Mouse (Mus musculus): Measurements from ENCODE around the gene Slc50a1. TPM values are rescaled to one million over a fixed set of nuclear protein-coding genes. Genes with fewer than 3 reads are reported as not detected.

Gene Slc50a1
- total and polyA plus RNA-seq, 3 experiments, result 41.8 to 56.0 (median 50.9) TPM

DNA sequence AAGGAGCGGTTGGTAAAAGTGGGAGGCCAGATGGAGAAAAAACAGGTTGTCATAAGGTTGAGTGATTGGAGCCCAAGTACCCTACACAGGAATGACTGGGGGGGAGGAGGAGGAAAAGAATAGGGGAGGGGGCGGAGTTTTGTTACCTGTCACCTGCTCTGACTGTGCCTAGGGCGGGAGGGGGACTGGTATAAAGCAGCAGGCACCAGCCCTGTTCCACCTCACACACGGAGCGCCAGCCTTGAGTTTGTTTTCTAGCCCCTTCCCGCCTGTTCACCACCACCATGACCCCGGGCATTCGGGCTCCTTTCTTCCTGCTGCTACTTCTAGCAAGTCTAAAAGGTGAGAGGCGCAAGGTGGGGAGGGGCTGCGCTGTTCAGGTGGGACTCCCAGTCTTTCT lies 41.5 kb downstream of the Slc50a1 start, which contains the start of gene Muc1:
Gene Muc1, plus strand, starts transcription at position 222 of the 400 bp plus-strand sequence.
- Histone ChIP-seq H3K4me3 (replicated peaks in 1 of 3; ENCODE audit: low read depth in 2 of 3, low read length in 2 of 3, poor library complexity in 1 of 3) (peak within 1 kb of the TSS in 1 of 3 experiments; percentile 43), H3K27me3 (replicated peaks) (no peaks in the 10 kb centered on the region), H3K36me3 (replicated peaks in 1 of 2; ENCODE audit: control insufficient read depth in 1 of 2, insufficient read depth in 1 of 2, low read length in 1 of 2) (peaks cover 0 to 13% of the 10 kb centered on the region in 2 experiments), H3K4me1 (ENCODE audit: control insufficient read depth in 1 of 2, insufficient read depth in 2 of 2) (peaks cover 19 to 47% of the 10 kb centered on the region in 2 experiments), H3K9ac (ENCODE audit: insufficient read depth, low read depth) (peak within 1 kb of the TSS; percentile 64), H3K4me2 (ENCODE audit: insufficient read depth, low read depth, poor library complexity, severe bottlenecking) (peak within 1 kb of the TSS; percentile 54), H3K27ac (ENCODE audit: insufficient read depth, low read depth) (no peak within 1 kb of the TSS), H3K79me2 (replicated peaks; ENCODE audit: control insufficient read depth, extremely low read depth, insufficient read depth, poor library complexity, severe bottlenecking) (no peaks in the 10 kb centered on the region), H3K9me3 (replicated peaks; ENCODE audit: low read length) (no peaks in the 10 kb centered on the region)
- dilution Hi-C loops (cut with MboI; ENCODE audit: extremely low pct_ligation_motif_present, extremely low pct_unique_long_range_greater_than_20kb, low sequenced_read_pairs), result no loop called here
- in situ Hi-C loops (cut with MboI; ENCODE audit: low pct_ligation_motif_present, low pct_unique_long_range_greater_than_20kb, low sequenced_read_pairs), result no loop called here
- no peak for TF ChIP-seq MEF2A (IDR thresholded peaks at IDR 0.05; ENCODE audit: borderline replicate concordance, low read depth, low read length)
- TF ChIP-seq RAD21 (IDR thresholded peaks at IDR 0.05; ENCODE audit: low read depth, low read length), result no peak
- TF ChIP-seq CHD1 (IDR thresholded peaks at IDR 0.05; ENCODE audit: low read depth, low read length), result no peak
- TF ChIP-seq ZKSCAN1 (IDR thresholded peaks at IDR 0.05; ENCODE audit: borderline replicate concordance, low read depth, low read length), result no peak
- TF ChIP-seq ETS1 (conservative IDR thresholded peaks at IDR 0.05; ENCODE audit: low read depth, low read length), result no peak
- TF ChIP-seq MAX (IDR thresholded peaks at IDR 0.05; ENCODE audit: low read length), result no peak
- no peak for TF ChIP-seq MYC (IDR thresholded peaks at IDR 0.05; ENCODE audit: low read depth, low read length)
- TF ChIP-seq E2F4 (IDR thresholded peaks at IDR 0.05; ENCODE audit: insufficient replicate concordance, low read depth, low read length), result no peak
- no peak for TF ChIP-seq BHLHE40 (IDR thresholded peaks at IDR 0.05; ENCODE audit: low read depth, low read length)
- TF ChIP-seq EP300 (IDR thresholded peaks at IDR 0.05; ENCODE audit: low read length), result no peak
- no peak for TF ChIP-seq CHD2 (IDR thresholded peaks at IDR 0.05; ENCODE audit: low read length)
- no peak for TF ChIP-seq RCOR1 (conservative IDR thresholded peaks at IDR 0.05; ENCODE audit: low read depth, low read length)
- TF ChIP-seq PAX5 (IDR thresholded peaks at IDR 0.05; ENCODE audit: low read length), result no peak
- TF ChIP-seq TCF12 (IDR thresholded peaks at IDR 0.05; ENCODE audit: low read depth, low read length), result no peak
- no peak for TF ChIP-seq USF2 (conservative IDR thresholded peaks at IDR 0.05; ENCODE audit: low read depth, low read length)
- no peak for TF ChIP-seq TBP (conservative IDR thresholded peaks at IDR 0.05; ENCODE audit: low read depth, low read length)
- no peak for TF ChIP-seq MXI1 (IDR thresholded peaks at IDR 0.05; ENCODE audit: low read depth, low read length)
- DNase-seq (ENCODE audit: extremely low read depth), result no peak

DNA sequence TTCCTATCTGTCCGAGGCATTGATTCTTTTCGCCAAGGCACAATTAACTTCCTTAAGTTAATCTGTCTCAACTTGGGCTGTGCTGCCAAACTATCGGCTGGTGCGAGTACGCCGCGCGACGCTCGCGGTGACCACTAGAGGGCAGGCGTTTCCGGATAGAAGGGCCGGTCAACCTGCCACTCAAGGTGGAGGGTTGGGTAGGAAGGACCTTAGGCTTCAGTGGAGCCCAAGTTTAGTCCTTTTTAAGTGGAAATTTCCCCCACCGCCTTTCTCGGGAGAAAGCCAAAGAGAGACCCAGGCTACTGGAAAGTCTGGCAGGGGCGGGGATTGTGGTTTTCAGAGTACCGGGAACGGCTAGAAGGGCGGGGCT lies 42.2 kb downstream of the Slc50a1 start:
- DNase-seq (ENCODE audit: extremely low read depth), result peak; percentile 77
- H3K9ac ChIP-seq (ENCODE audit: insufficient read depth, low read depth), result peak overlapping the region; percentile 64
- peaks cover 0 to 18% of the 10 kb centered on the region in 2 experiments for H3K36me3 ChIP-seq (replicated peaks in 1 of 2; ENCODE audit: control insufficient read depth in 1 of 2, insufficient read depth in 1 of 2, low read length in 1 of 2)
- H3K4me3 ChIP-seq (replicated peaks in 1 of 3; ENCODE audit: low read depth in 2 of 3, low read length in 2 of 3, poor library complexity in 1 of 3), result peak overlapping the region in 1 of 3 experiments; percentile 43
- no peaks in the 10 kb centered on the region for H3K27me3 ChIP-seq (replicated peaks)
- peaks cover 12 to 40% of the 10 kb centered on the region in 2 experiments for H3K4me1 ChIP-seq (ENCODE audit: control insufficient read depth in 1 of 2, insufficient read depth in 2 of 2)
- no peaks in the 10 kb centered on the region for H3K79me2 ChIP-seq (replicated peaks; ENCODE audit: control insufficient read depth, extremely low read depth, insufficient read depth, poor library complexity, severe bottlenecking)
- peak overlapping the region; percentile 54 for H3K4me2 ChIP-seq (ENCODE audit: insufficient read depth, low read depth, poor library complexity, severe bottlenecking)
- in situ Hi-C loops (cut with MboI; ENCODE audit: low pct_ligation_motif_present, low pct_unique_long_range_greater_than_20kb, low sequenced_read_pairs), result no loop called here
- dilution Hi-C loops (cut with MboI; ENCODE audit: extremely low pct_ligation_motif_present, extremely low pct_unique_long_range_greater_than_20kb, low sequenced_read_pairs), result no loop called here
- no peak overlapping the region for H3K27ac ChIP-seq (ENCODE audit: insufficient read depth, low read depth)
- no peaks in the 10 kb centered on the region for H3K9me3 ChIP-seq (replicated peaks; ENCODE audit: low read length)
- TF ChIP-seq GABPA (IDR thresholded peaks at IDR 0.05; ENCODE audit: insufficient replicate concordance, low read depth, low read length), result no peak
- no peak for TF ChIP-seq MEF2A (IDR thresholded peaks at IDR 0.05; ENCODE audit: borderline replicate concordance, low read depth, low read length)
- TF ChIP-seq MXI1 (IDR thresholded peaks at IDR 0.05; ENCODE audit: low read depth, low read length), result no peak
- TF ChIP-seq CTCF (conservative IDR thresholded peaks at IDR 0.05 in 1 of 2, IDR thresholded peaks at IDR 0.05 in 1 of 2; ENCODE audit: low read depth in 2 of 2, low read length in 2 of 2), result peak; percentile 63 to 93
- TF ChIP-seq JUND (conservative IDR thresholded peaks at IDR 0.05; ENCODE audit: low read depth, low read length), result no peak
- TF ChIP-seq JUN (IDR thresholded peaks at IDR 0.05; ENCODE audit: insufficient read depth, low read depth, low read length), result no peak
- peak; percentile 47 for TF ChIP-seq TCF12 (IDR thresholded peaks at IDR 0.05; ENCODE audit: low read depth, low read length)
- no peak for TF ChIP-seq PAX5 (IDR thresholded peaks at IDR 0.05; ENCODE audit: low read length)
- no peak for TF ChIP-seq CHD1 (IDR thresholded peaks at IDR 0.05; ENCODE audit: low read depth, low read length)
- TF ChIP-seq SIN3A (IDR thresholded peaks at IDR 0.05; ENCODE audit: low read length), result peak; percentile 52
- peak; percentile 18; the same call in 1 of the 2 replicates for TF ChIP-seq ZC3H11A (IDR thresholded peaks at IDR 0.05; ENCODE audit: low read depth, low read length)
- no peak for TF ChIP-seq POLR2AphosphoS2 (IDR thresholded peaks at IDR 0.05; ENCODE audit: low read depth, low read length)
- TF ChIP-seq E2F4 (IDR thresholded peaks at IDR 0.05; ENCODE audit: insufficient replicate concordance, low read depth, low read length), result no peak
- TF ChIP-seq IRF4 (IDR thresholded peaks at IDR 0.05; ENCODE audit: low read depth, low read length), result peak; percentile 33; the same call in 1 of the 2 replicates
- TF ChIP-seq BHLHE40 (IDR thresholded peaks at IDR 0.05; ENCODE audit: low read depth, low read length), result 0 out of 2 replicates have a peak, but pooled peaks have one; percentile 29
- TF ChIP-seq TBP (conservative IDR thresholded peaks at IDR 0.05; ENCODE audit: low read depth, low read length), result no peak
- peak; percentile 72 for TF ChIP-seq SMC3 (IDR thresholded peaks at IDR 0.05; ENCODE audit: low read depth, low read length)
- TF ChIP-seq ZKSCAN1 (IDR thresholded peaks at IDR 0.05; ENCODE audit: borderline replicate concordance, low read depth, low read length), result no peak
- no peak for TF ChIP-seq EP300 (IDR thresholded peaks at IDR 0.05; ENCODE audit: low read length)
- peak; percentile 37; the same call in 1 of the 2 replicates for TF ChIP-seq CHD2 (IDR thresholded peaks at IDR 0.05; ENCODE audit: low read length)
- no peak for TF ChIP-seq MYC (IDR thresholded peaks at IDR 0.05; ENCODE audit: low read depth, low read length)
- TF ChIP-seq NELFE (IDR thresholded peaks at IDR 0.05; ENCODE audit: low read depth, low read length), result peak; percentile 44; the same call in 1 of the 2 replicates
- peak; percentile 46; the same call in 1 of the 2 replicates for TF ChIP-seq HCFC1 (IDR thresholded peaks at IDR 0.05; ENCODE audit: low read depth, low read length)
- TF ChIP-seq UBTF (IDR thresholded peaks at IDR 0.05; ENCODE audit: low read depth, low read length), result no peak
- no peak for TF ChIP-seq RCOR1 (conservative IDR thresholded peaks at IDR 0.05; ENCODE audit: low read depth, low read length)
- TF ChIP-seq ETS1 (conservative IDR thresholded peaks at IDR 0.05; ENCODE audit: low read depth, low read length), result no peak
- peak; percentile 57 for TF ChIP-seq RAD21 (IDR thresholded peaks at IDR 0.05; ENCODE audit: low read depth, low read length)

All from CH12.LX (cell line).